Mouse (Mus musculus) forebrain, embryonic 14.5 days (tissue): Measurements from ENCODE around the gene Hipk3. TPM values are rescaled to one million over a fixed set of nuclear protein-coding genes. Genes with fewer than 3 reads are reported as not detected.

ENCODE experiments used
- ATAC-seq: fragments of 200-750 bp; cut with Nextera tagmentation; 2 replicates; pipeline ENCODE4 v1.8.0; 2017; ENCODE audit warnings: mild to moderate bottlenecking, moderate library complexity
- DNase-seq: peaks from one replicate; pipeline ENCODE4 v3.0.0-alpha.2; 2015; ENCODE audit warnings: low spot score
- H3K27ac ChIP-seq: fragments of 300-500 bp; sonication (generic); 2 replicates; pipeline ENCODE4 v1.5.1; 2014; ENCODE audit warnings: low read depth, mild to moderate bottlenecking, control low read depth, low read length, moderate library complexity
- H3K27me3 ChIP-seq: fragments of 300-500 bp; sonication (generic); replicated peaks from 2 replicates; pipeline ENCODE4 v1.6.1; 2014; ENCODE audit warnings: low read length, control low read depth, mixed read lengths; ENCODE audit not compliant: control insufficient read depth, insufficient read depth
- H3K36me3 ChIP-seq: fragments of 300-500 bp; sonication (generic); 2 replicates; pipeline ENCODE4 v1.6.1; 2014; ENCODE audit warnings: low read length, control low read depth; ENCODE audit not compliant: control insufficient read depth, insufficient read depth
- H3K4me1 ChIP-seq: fragments of 300-500 bp; sonication (generic); 2 replicates; pipeline ENCODE4 v1.6.1; 2014; ENCODE audit warnings: antibody characterized with exemption, low read length, control low read depth; ENCODE audit not compliant: control insufficient read depth, insufficient read depth
- H3K4me2 ChIP-seq: fragments of 300-500 bp; sonication (generic); 2 replicates; pipeline ENCODE4 v1.6.1; 2014; ENCODE audit warnings: mild to moderate bottlenecking, control low read depth, low read length
- H3K4me3 ChIP-seq: fragments of 300-500 bp; sonication (generic); 2 replicates; pipeline ENCODE4 v1.5.1; 2014; ENCODE audit warnings: low read depth, low read length, control low read depth
- H3K9ac ChIP-seq: fragments of 300-500 bp; sonication (generic); 2 replicates; pipeline ENCODE4 v1.6.1; 2014; ENCODE audit warnings: mild to moderate bottlenecking, low read length, control low read depth, moderate library complexity
- H3K9me3 ChIP-seq: fragments of 300-500 bp; sonication (generic); replicated peaks from 2 replicates; pipeline ENCODE4 v1.6.1; 2016; ENCODE audit warnings: low read length, control low read depth, mixed read lengths; ENCODE audit not compliant: control insufficient read depth
- WGBS: fragments of 180-500 bp; shearing (Covaris S2); extraction: QIAGEN DNeasy Blood & Tissue Kit; methylation state at CpG from one replicate; pipeline ENCODE4 v1.1.7; 2014; 5-methylcytosine and 5-hydroxymethylcytosine counted together
- polyA plus RNA-seq: library from polyadenylated mRNA; unstranded; fragments of >200 nt; fragmentation: Nextera tagmentation; extraction: Ambion mirVana; gene quantifications from 2 replicates; pipeline ENCODE4 v1.2.1, GENCODE M21; 2014

Gene Hipk3
- polyA plus RNA-seq, 1 experiment from 2014 or later: 6.5 TPM

DNA sequence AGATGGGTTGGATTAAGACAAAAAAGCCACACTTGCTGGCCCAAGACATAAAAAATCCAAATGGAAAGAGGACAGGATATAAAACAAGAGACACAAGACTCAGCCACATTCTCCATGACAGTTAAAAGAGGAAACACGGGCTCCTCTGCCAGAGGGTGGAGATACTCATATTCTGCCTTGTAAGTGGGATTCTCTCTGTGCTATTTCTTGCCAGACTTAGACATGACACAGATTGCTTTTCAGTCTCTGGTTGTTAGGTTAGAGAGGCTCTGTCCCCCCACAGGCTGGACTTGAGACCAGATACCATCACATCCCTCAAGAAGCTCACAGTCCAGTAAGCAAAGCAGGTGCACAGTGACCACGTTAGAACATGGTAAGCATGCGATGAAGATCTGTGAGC lies 81.2 kb downstream of the Hipk3 start:
- Histone ChIP-seq H3K4me3 (no peak overlapping the region), H3K27ac (no peak overlapping the region), H3K4me2 (no peak overlapping the region), H3K36me3 (no peaks in the 10 kb centered on the region), H3K9me3 (no peaks in the 10 kb centered on the region), H3K27me3 (no peaks in the 10 kb centered on the region), H3K9ac (no peak overlapping the region), H3K4me1 (0 out of 2 replicates have a peak, but pooled peaks cover under 1% of the 10 kb centered on the region)
- DNase-seq (no peak), ATAC-seq (no peak)
- 81% methylated on average over 3 of the region's 3 CpGs for WGBS

DNA sequence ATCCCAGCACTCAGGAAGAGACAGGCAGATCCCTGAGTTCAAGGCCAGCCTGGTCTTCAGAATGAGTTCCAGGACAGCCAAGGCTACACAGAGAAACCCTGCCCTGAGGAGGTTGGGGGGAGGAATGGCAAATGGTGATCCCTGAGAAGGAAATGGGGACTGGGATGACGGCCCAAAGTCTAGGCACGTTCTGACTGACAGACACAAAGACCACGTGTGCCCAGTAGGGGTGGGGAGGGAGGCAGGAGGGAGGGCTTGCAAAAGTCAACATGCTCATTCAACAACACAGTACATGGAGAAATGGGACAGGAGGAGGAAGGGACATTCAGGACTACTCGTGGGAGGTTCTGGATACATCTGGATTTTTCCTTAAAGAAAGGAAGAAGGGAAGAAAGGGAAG lies 81.8 kb downstream of the Hipk3 start:
- WGBS: 39% methylated on average over 4 of the region's 4 CpGs
- Histone ChIP-seq H3K4me3 (no peak overlapping the region), H3K9ac (no peak overlapping the region), H3K36me3 (no peaks in the 10 kb centered on the region), H3K4me2 (no peak overlapping the region), H3K9me3 (no peaks in the 10 kb centered on the region), H3K27ac (no peak overlapping the region), H3K4me1 (0 out of 2 replicates have a peak, but pooled peaks cover 5% of the 10 kb centered on the region), H3K27me3 (no peaks in the 10 kb centered on the region)
- ATAC-seq (no peak), DNase-seq (no peak)

DNA sequence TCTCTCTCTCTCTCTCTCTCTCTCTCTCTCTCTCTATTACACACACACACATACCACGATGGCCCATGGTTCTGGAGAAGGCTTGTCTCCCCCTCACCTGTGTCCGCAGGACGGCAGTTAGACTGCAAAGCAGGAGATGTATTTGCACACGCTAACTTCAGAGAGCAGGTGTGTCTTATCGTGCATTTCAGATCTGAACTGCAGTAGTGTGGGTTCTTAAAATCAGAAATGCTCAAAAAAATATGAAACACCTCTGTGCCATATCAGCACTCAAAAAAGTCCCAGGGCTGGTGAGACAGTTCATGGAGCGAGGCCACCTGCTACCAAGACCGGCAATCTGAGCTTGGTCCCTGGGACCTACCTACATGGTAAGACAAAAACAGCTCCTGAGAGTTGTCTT lies 82.4 kb downstream of the Hipk3 start:
- no peak overlapping the region for H3K9ac ChIP-seq
- no peak overlapping the region for H3K4me3 ChIP-seq
- ATAC-seq (no peak), DNase-seq (no peak)
- H3K27ac ChIP-seq: no peak overlapping the region
- H3K27me3 ChIP-seq: no peaks in the 10 kb centered on the region
- no peak overlapping the region for H3K4me2 ChIP-seq
- H3K36me3 ChIP-seq: no peaks in the 10 kb centered on the region
- H3K4me1 ChIP-seq: 0 out of 2 replicates have a peak, but pooled peaks cover 5% of the 10 kb centered on the region
- 95% methylated on average over 7 of the region's 7 CpGs for WGBS
- no peaks in the 10 kb centered on the region for H3K9me3 ChIP-seq

DNA sequence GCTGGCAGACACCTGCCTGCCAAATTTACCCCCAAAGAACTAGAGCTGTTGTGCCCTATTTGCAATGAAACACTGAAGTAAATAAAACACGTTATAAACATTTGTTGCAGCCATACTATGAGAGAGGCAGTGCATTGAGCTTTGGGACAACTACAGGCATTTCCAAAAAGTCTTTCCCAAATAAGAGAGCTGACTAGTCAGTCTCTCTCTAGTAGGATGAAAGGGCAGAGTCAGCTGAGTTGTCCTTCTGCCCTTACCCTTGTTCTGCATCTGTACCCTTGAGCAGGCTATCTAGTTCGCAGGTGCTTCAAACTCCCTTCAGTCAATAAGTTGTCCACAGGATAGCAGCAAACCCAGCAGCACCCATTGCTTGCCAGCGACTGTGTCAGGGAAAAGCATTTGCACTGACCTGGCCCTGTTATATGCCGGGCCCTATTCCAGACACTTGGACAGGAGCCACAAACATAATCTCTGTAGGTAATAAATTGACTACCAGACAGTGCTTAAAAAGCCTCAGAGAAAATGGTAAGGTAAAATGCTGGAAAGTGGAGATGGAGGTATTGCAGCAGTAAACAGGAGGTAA lies 83.2 kb downstream of the Hipk3 start, which contains the start of gene D430041D05Rik:
Gene D430041D05Rik (minus strand): TSS at position 51 of the 583 bp plus-strand sequence.
- no peaks in the 10 kb centered on the region for H3K27me3 ChIP-seq
- peak within 1 kb of the TSS; percentile 85 for H3K4me2 ChIP-seq
- no peaks in the 10 kb centered on the region for H3K9me3 ChIP-seq
- no peaks in the 10 kb centered on the region for H3K36me3 ChIP-seq
- H3K9ac ChIP-seq: peak within 1 kb of the TSS; percentile 92
- ATAC-seq (no peak), DNase-seq (no peak)
- WGBS: 62% methylated on average over 4 of the region's 4 CpGs
- peak within 1 kb of the TSS; percentile 81 for H3K4me3 ChIP-seq
- peak within 1 kb of the TSS; percentile 88 for H3K27ac ChIP-seq
- H3K4me1 ChIP-seq: 0 out of 2 replicates have a peak, but pooled peaks cover 5% of the 10 kb centered on the region

DNA sequence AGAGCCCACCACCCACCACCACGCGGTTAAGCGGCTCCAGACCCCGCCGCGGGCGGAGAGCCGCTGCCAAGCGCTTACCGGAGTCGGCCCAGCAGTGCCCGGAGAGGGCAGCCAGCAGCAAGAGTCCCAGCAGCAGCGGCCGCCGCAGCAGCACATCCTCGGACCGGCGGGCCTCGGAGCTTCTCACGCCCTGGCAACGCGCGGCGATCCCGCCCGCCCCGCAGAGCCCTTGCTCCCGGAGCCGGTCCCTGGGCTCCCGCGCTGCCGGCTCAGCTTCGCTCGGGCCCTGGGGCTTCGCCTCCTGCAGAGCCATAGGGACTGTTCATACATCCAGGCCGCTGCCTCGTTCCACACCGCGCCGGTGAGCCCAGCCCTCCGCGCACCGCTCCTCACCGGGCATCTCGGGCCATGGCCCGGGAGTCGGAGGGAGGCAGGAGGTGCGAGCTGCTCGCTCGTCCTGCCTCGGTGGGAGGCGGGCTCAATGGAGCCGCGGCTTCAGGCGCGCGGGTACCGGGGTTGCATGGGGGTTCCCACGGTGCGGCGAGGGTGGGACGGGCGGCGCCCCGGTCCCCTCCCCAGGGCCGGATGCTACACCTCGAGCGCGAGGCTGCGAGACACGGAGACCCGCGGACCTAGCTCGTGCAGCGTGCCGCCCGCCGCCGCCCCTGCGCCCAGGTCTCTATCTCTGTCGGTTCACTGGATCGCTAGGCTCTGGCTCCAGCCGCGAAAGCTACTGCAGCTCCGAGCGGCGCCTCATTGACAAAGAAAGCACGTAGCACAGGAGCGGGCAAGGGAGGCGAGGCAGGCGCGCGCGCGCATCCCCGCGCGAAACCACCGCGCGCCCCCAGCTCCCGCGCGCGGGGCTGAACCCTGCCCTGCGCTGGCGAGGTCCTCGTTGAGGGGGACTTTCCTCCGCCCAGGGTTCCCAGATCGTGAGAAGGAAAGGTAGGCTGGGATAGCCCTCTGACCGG lies 84.1 kb downstream of the Hipk3 start:
- Histone ChIP-seq H3K27ac (peak overlapping the region; percentile 88), H3K9ac (peak overlapping the region; percentile 92), H3K4me3 (peak overlapping the region; percentile 81), H3K27me3 (no peaks in the 10 kb centered on the region), H3K9me3 (no peaks in the 10 kb centered on the region), H3K4me1 (0 out of 2 replicates have a peak, but pooled peaks cover 5% of the 10 kb centered on the region), H3K36me3 (no peaks in the 10 kb centered on the region), H3K4me2 (peak overlapping the region; percentile 85)
- ATAC-seq (peak; percentile 93), DNase-seq (peak; percentile 86)
- under 1% methylated on average over 109 of the region's 111 CpGs for WGBS

DNA sequence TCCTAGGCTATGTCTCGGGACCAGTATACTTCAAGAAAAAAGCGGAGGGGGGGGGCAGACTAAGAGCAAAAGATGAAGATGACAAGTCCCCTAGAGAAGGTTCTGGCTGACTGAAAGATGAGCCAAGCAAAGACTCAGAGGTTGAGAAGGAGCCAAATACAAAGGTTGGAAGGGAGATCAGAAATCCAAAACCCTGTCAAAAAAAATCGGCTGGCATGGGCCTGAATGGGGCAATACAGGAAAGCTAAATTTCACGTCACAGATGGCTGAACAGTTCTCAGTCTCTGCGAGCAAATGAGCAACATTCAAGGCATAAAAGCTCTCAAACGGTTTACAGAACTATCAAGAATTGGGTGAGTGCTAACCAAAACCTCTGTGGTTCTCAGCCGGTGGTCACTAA lies 85.9 kb downstream of the Hipk3 start:
- 71% methylated on average over 7 of the region's 7 CpGs for WGBS
- Histone ChIP-seq H3K36me3 (no peaks in the 10 kb centered on the region), H3K4me2 (peak overlapping the region; percentile 85), H3K27ac (no peak overlapping the region), H3K9me3 (no peaks in the 10 kb centered on the region), H3K27me3 (no peaks in the 10 kb centered on the region), H3K4me1 (0 out of 2 replicates have a peak, but pooled peaks cover 5% of the 10 kb centered on the region), H3K4me3 (no peak overlapping the region), H3K9ac (no peak overlapping the region)
- ATAC-seq (no peak), DNase-seq (no peak)

DNA sequence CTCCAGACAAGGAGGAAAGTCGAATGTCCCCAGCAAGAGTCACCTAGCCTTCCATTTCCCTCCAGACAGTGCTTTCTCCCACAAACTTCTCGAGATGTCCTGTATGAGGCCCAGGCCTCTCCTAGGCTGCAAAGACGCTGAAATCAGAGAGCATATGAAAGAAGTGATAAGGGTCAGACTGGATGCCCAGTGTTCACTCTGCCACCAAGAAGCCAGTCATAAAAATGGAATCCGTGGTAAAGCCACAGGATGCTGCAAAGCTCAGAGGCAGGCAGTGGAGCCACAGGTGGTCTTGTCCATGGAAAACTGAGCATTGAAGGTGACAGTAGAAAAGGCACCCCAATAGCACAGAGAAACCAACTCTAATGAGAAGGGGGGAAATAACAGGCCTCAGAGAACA lies 86.3 kb downstream of the Hipk3 start:
- no peak for ATAC-seq
- Histone ChIP-seq H3K9ac (no peak overlapping the region), H3K4me1 (0 out of 2 replicates have a peak, but pooled peaks cover 5% of the 10 kb centered on the region), H3K27me3 (no peaks in the 10 kb centered on the region), H3K27ac (no peak overlapping the region), H3K4me3 (no peak overlapping the region), H3K9me3 (no peaks in the 10 kb centered on the region), H3K4me2 (peak overlapping the region; percentile 85), H3K36me3 (no peaks in the 10 kb centered on the region)
- no peak for DNase-seq
- WGBS: 69% methylated on average over 4 of the region's 4 CpGs

DNA sequence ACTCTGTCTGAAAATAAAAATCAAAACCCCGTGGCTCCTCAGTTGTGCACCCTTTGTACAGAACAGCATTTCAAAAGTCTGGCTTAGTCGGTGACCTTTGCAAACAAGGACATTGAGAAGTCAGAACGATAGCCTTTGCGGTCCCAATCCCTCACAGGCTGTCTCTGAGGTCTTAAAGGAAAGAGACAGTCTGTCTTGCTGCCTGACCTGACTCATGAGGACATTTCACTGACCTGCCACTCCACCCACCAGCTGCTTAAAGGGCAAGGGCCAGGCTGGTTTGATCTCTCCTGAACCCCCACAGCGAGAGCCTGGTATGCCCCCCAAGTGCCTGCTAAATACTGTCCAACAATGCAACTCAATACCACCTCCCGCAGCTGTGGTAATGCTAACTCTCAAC lies 90.2 kb downstream of the Hipk3 start:
- H3K9me3 ChIP-seq: 0 out of 2 replicates have a peak, but pooled peaks cover 3% of the 10 kb centered on the region
- H3K27me3 ChIP-seq: no peaks in the 10 kb centered on the region
- no peak for ATAC-seq
- DNase-seq: no peak
- no peak overlapping the region for H3K27ac ChIP-seq
- H3K4me3 ChIP-seq: no peak overlapping the region
- 90% methylated on average over 6 of the region's 6 CpGs for WGBS
- H3K4me2 ChIP-seq: no peak overlapping the region
- H3K9ac ChIP-seq: no peak overlapping the region
- no peaks in the 10 kb centered on the region for H3K36me3 ChIP-seq
- H3K4me1 ChIP-seq: 0 out of 2 replicates have a peak, but pooled peaks cover 5% of the 10 kb centered on the region
